Mouse (Mus musculus): Measurements from ENCODE around the gene Cfh.

- TF ChIP-seq CTCF (IDR thresholded peaks at IDR 0.05) (no peak), EP300 (IDR thresholded peaks at IDR 0.05) (no peak)
Observed at GRCm38 (mm10) chr1:140226673-140227072, 43.1 kb upstream of the Cfh start.

Measured in lung, postnatal 0 days (tissue).